Mouse (Mus musculus) megakaryocyte, embryonic 14.5 days (primary cell): Measurements from ENCODE around the gene Inpp1. TPM values are rescaled to one million over a fixed set of nuclear protein-coding genes. Genes with fewer than 3 reads are reported as not detected.

Experiments used
- H3K27me3 ChIP-seq: replicated peaks from 2 replicates; pipeline ENCODE3; 2012; ENCODE audit warnings: inconsistent platforms
- H3K36me3 ChIP-seq: replicated peaks from 2 replicates; pipeline ENCODE3; 2012; ENCODE audit warnings: low read length, inconsistent platforms, mixed read lengths
- H3K4me1 ChIP-seq: 2 replicates; pipeline ENCODE4 v1.6.1; 2012; ENCODE audit warnings: inconsistent platforms
- H3K4me3 ChIP-seq: replicated peaks from 2 replicates; pipeline ENCODE3; 2012; ENCODE audit warnings: moderate library complexity, mild to moderate bottlenecking, inconsistent platforms
- H3K9me3 ChIP-seq: 2 replicates; pipeline ENCODE4 v1.6.1; 2012; ENCODE audit warnings: inconsistent platforms
- FLI1 ChIP-seq: IDR thresholded peaks from 2 replicates; pipeline ENCODE4 v1.6.1; 2012; ENCODE audit warnings: low read length, inconsistent platforms, mixed read lengths
- GATA1 ChIP-seq: IDR thresholded peaks from 3 replicates; pipeline ENCODE4 v1.6.1; 2012; ENCODE audit warnings: mixed read lengths, low read length, inconsistent platforms, borderline replicate concordance
- polyA plus RNA-seq: library from polyadenylated mRNA; stranded (reverse); fragments of >175 nt; gene quantifications from 2 replicates; pipeline ENCODE4 v1.2.3, GENCODE M21; 2012; ENCODE audit warnings: low replicate concordance; ENCODE audit not compliant: insufficient read depth

The Inpp1 gene
- polyA plus RNA-seq, 1 experiment, result 1.6 TPM

GRCm38 (mm10) chr1:52748260-52748659 lies 69.2 kb downstream of the Inpp1 start:
- no peaks in the 10 kb centered on the region for H3K36me3 ChIP-seq
- no peak for TF ChIP-seq FLI1
- no peak for TF ChIP-seq GATA1
- H3K4me3 ChIP-seq, result no peak overlapping the region
- no peaks in the 10 kb centered on the region for H3K27me3 ChIP-seq
- H3K4me1 ChIP-seq, result peaks cover 59% of the 10 kb centered on the region
- no peaks in the 10 kb centered on the region for H3K9me3 ChIP-seq

DNA sequence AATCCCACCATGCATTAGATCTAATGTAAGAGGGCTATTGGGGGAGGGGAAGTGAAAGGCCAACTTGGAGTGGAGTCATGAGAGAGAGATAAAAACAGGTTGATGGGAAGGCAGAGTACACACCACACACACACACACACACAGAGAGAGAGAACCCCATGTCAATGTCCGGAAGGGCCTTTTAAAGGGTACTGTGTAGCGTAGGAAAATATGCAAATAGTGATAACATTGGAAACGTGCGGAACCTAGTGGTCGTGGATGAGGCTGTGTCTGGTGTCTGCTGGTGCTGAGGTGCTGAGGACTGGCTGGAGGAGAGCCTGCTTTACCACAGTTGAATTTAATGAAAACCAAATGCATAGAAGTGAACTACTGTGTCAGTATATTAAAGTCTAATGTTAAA lies 74.9 kb downstream of the Inpp1 start:
- H3K36me3 ChIP-seq, result no peaks in the 10 kb centered on the region
- H3K9me3 ChIP-seq, result no peaks in the 10 kb centered on the region
- TF ChIP-seq FLI1 (no peak), GATA1 (no peak)

More for the DNA sequence above, 74.9 kb downstream of the Inpp1 start:
- Histone ChIP-seq H3K4me3 (no peak overlapping the region), H3K27me3 (no peaks in the 10 kb centered on the region), H3K4me1 (peaks cover 24% of the 10 kb centered on the region)

Other genes starting within 250 kb of the Inpp1 start
- gene Nemp2, start 187.0 kb downstream of the Inpp1 start, polyA plus RNA-seq, result 0.15 TPM in 1 of 2 replicates, not detected in the other
- gene Mfsd6, start 90.2 kb downstream of the Inpp1 start, polyA plus RNA-seq, result 4.1 and 4.4 TPM in 2 replicates
- 3.2 TPM in 1 of 2 replicates, not detected in the other for gene Hibch, start 27.2 kb upstream of the Inpp1 start, polyA plus RNA-seq
- 1.3 TPM in 1 of 2 replicates, not detected in the other for gene 1700019D03Rik, start 202.5 kb upstream of the Inpp1 start, polyA plus RNA-seq
- not detected in 2 replicates for gene Mstn, start 244.0 kb upstream of the Inpp1 start, polyA plus RNA-seq